Mouse (Mus musculus) neural tube, embryonic 13.5 days (tissue): ENCODE measurements around the gene Prelid3b. TPM values are rescaled to one million over a fixed set of nuclear protein-coding genes. Genes with fewer than 3 reads are reported as not detected.
A peak's percentile ranks its signal among the peaks of the same experiment; 100 is the strongest.

Source experiments
- ATAC-seq: fragments of 200-750 bp; cut with Nextera tagmentation; 2 replicates; pipeline ENCODE4 v1.8.0; 2017; ENCODE audit warnings: low read depth, mild to moderate bottlenecking, moderate TSS enrichment, moderate library complexity
- H3K27ac ChIP-seq: fragments of 300-500 bp; sonication (generic); replicated peaks from 2 replicates; pipeline ENCODE4 v1.5.1; 2015; ENCODE audit warnings: moderate library complexity, mild to moderate bottlenecking, inconsistent platforms
- H3K27me3 ChIP-seq: fragments of 300-500 bp; sonication (generic); 2 replicates; pipeline ENCODE4 v1.6.1; 2015; ENCODE audit warnings: mild to moderate bottlenecking, inconsistent platforms
- H3K36me3 ChIP-seq: fragments of 300-500 bp; sonication (generic); 2 replicates; pipeline ENCODE4 v1.6.1; 2015; ENCODE audit warnings: mild to moderate bottlenecking, inconsistent platforms
- H3K4me1 ChIP-seq: fragments of 300-500 bp; sonication (generic); replicated peaks from 2 replicates; pipeline ENCODE4 v1.6.1; 2015; ENCODE audit warnings: inconsistent platforms
- H3K4me2 ChIP-seq: fragments of 300-500 bp; sonication (generic); 2 replicates; pipeline ENCODE4 v1.6.1; 2015; ENCODE audit warnings: inconsistent platforms, mild to moderate bottlenecking, moderate library complexity
- H3K4me3 ChIP-seq: fragments of 300-500 bp; sonication (generic); 2 replicates; pipeline ENCODE4 v1.5.1; 2015; ENCODE audit warnings: mild to moderate bottlenecking, inconsistent platforms
- H3K9ac ChIP-seq: fragments of 300-500 bp; sonication (generic); 2 replicates; pipeline ENCODE4 v1.6.1; 2015; ENCODE audit warnings: moderate library complexity, mild to moderate bottlenecking, inconsistent platforms
- H3K9me3 ChIP-seq: fragments of 300-500 bp; sonication (generic); 2 replicates; pipeline ENCODE4 v1.6.1; 2016; ENCODE audit warnings: inconsistent platforms
- WGBS: fragments of 180-500 bp; shearing (Covaris S2); methylation state at CpG from one replicate; pipeline ENCODE4 v1.1.7; 2015; 5-methylcytosine and 5-hydroxymethylcytosine counted together
- polyA plus RNA-seq: library from polyadenylated mRNA; unstranded; fragments of >200 nt; fragmentation: Nextera tagmentation; extraction: Ambion mirVana; gene quantifications from 2 replicates; pipeline ENCODE4 v1.2.1, GENCODE M21; 2015

Prelid3b gene
- polyA plus RNA-seq, 1 experiment from 2014 or later, result 103 TPM

GRCm38 (mm10) chr2:174438181-174438580, 34.7 kb downstream of the Prelid3b start:
- H3K9me3 ChIP-seq, result no peaks in the 10 kb centered on the region
- peak overlapping the region; percentile 73 for H3K4me2 ChIP-seq
- WGBS, result 61% methylated on average over 11 of the region's 11 CpGs
- H3K36me3 ChIP-seq, result no peaks in the 10 kb centered on the region
- H3K27ac ChIP-seq, result 0 out of 2 replicates have a peak overlapping the region, but pooled peaks have one; percentile 7
- H3K9ac ChIP-seq, result peak overlapping the region; percentile 71
- peak; percentile 11; the same call in 1 of the 2 replicates for ATAC-seq
- peak overlapping the region; percentile 53 for H3K4me3 ChIP-seq
- no peaks in the 10 kb centered on the region for H3K27me3 ChIP-seq
- H3K4me1 ChIP-seq, result peaks cover 21% of the 10 kb centered on the region

GRCm38 (mm10) chr2:174437697-174437982, 35.2 kb downstream of the Prelid3b start:
- no peaks in the 10 kb centered on the region for H3K9me3 ChIP-seq
- WGBS, result 92% methylated on average over 4 of the region's 4 CpGs
- H3K4me3 ChIP-seq, result peak overlapping the region; percentile 53
- H3K27me3 ChIP-seq, result no peaks in the 10 kb centered on the region
- peaks cover 21% of the 10 kb centered on the region for H3K4me1 ChIP-seq
- H3K9ac ChIP-seq, result no peak overlapping the region
- ATAC-seq, result no peak
- no peak overlapping the region for H3K27ac ChIP-seq
- H3K4me2 ChIP-seq, result peak overlapping the region; percentile 73
- no peaks in the 10 kb centered on the region for H3K36me3 ChIP-seq

GRCm38 (mm10) chr2:174436916-174437696, 35.8 kb downstream of the Prelid3b start:
- no peaks in the 10 kb centered on the region for H3K9me3 ChIP-seq
- H3K27me3 ChIP-seq, result no peaks in the 10 kb centered on the region
- H3K36me3 ChIP-seq, result no peaks in the 10 kb centered on the region
- H3K9ac ChIP-seq, result no peak overlapping the region
- H3K27ac ChIP-seq, result no peak overlapping the region
- no peak for ATAC-seq
- peaks cover 21% of the 10 kb centered on the region for H3K4me1 ChIP-seq
- H3K4me3 ChIP-seq, result no peak overlapping the region
- no peak overlapping the region for H3K4me2 ChIP-seq
- 95% methylated on average over 7 of the region's 7 CpGs for WGBS

- no peaks in the 10 kb centered on the region for H3K36me3 ChIP-seq
- 94% methylated on average over 26 of the region's 26 CpGs for WGBS
- H3K4me3 ChIP-seq, result no peak overlapping the region
- ATAC-seq, result no peak
- no peaks in the 10 kb centered on the region for H3K27me3 ChIP-seq
- H3K9me3 ChIP-seq, result no peaks in the 10 kb centered on the region
- no peak overlapping the region for H3K4me2 ChIP-seq
- peaks cover 21% of the 10 kb centered on the region for H3K4me1 ChIP-seq
- H3K9ac ChIP-seq, result no peak overlapping the region
- no peak overlapping the region for H3K27ac ChIP-seq
Observed at GRCm38 (mm10) chr2:174436076-174436701, 36.7 kb downstream of the Prelid3b start.

- 95% methylated on average over 9 of the region's 9 CpGs for WGBS
- Histone ChIP-seq H3K4me3 (no peak overlapping the region), H3K4me2 (no peak overlapping the region), H3K9ac (no peak overlapping the region), H3K27me3 (no peaks in the 10 kb centered on the region), H3K36me3 (no peaks in the 10 kb centered on the region), H3K9me3 (no peaks in the 10 kb centered on the region), H3K27ac (no peak overlapping the region), H3K4me1 (peaks cover 21% of the 10 kb centered on the region)
- no peak for ATAC-seq
Observed at GRCm38 (mm10) chr2:174434943-174435342, 37.9 kb downstream of the Prelid3b start.

- H3K36me3 ChIP-seq, result peaks cover 55% of the 10 kb centered on the region
- H3K27me3 ChIP-seq, result no peaks in the 10 kb centered on the region
- 0 out of 2 replicates have a peak, but pooled peaks cover 10% of the 10 kb centered on the region for H3K4me1 ChIP-seq
- H3K4me2 ChIP-seq, result no peak overlapping the region
- H3K9me3 ChIP-seq, result no peaks in the 10 kb centered on the region
- WGBS, result 66% methylated on average over 10 of the region's 10 CpGs
- peak; percentile 62 for ATAC-seq
- no peak overlapping the region for H3K4me3 ChIP-seq
- H3K27ac ChIP-seq, result peak overlapping the region; percentile 49; the same call in 1 of the 2 replicates
- no peak overlapping the region for H3K9ac ChIP-seq
Observed at GRCm38 (mm10) chr2:174428996-174429591, 43.8 kb downstream of the Prelid3b start.

- Histone ChIP-seq H3K4me1 (0 out of 2 replicates have a peak, but pooled peaks cover 10% of the 10 kb centered on the region), H3K36me3 (peaks cover 63% of the 10 kb centered on the region), H3K4me3 (no peak overlapping the region), H3K27ac (no peak overlapping the region), H3K9me3 (no peaks in the 10 kb centered on the region), H3K9ac (no peak overlapping the region), H3K4me2 (no peak overlapping the region), H3K27me3 (no peaks in the 10 kb centered on the region)
- 84% methylated on average over 18 of the region's 18 CpGs for WGBS
- no peak for ATAC-seq
Observed at GRCm38 (mm10) chr2:174428076-174428835, 44.6 kb downstream of the Prelid3b start.

- Histone ChIP-seq H3K4me1 (0 out of 2 replicates have a peak, but pooled peaks cover 10% of the 10 kb centered on the region), H3K27me3 (no peaks in the 10 kb centered on the region), H3K9me3 (no peaks in the 10 kb centered on the region), H3K9ac (no peak overlapping the region), H3K4me2 (no peak overlapping the region), H3K27ac (no peak overlapping the region), H3K36me3 (peaks cover 77% of the 10 kb centered on the region), H3K4me3 (no peak overlapping the region)
- 95% methylated on average over 12 of the region's 12 CpGs for WGBS
- no peak for ATAC-seq
Observed at GRCm38 (mm10) chr2:174426856-174427255, 46.0 kb downstream of the Prelid3b start.

- H3K9me3 ChIP-seq, result no peaks in the 10 kb centered on the region
- peaks cover 99% of the 10 kb centered on the region for H3K36me3 ChIP-seq
Observed at GRCm38 (mm10) chr2:174424301-174425085, 48.4 kb downstream of the Prelid3b start.

GRCm38 (mm10) chr2:174421107-174421506, 51.8 kb downstream of the Prelid3b start:
- Histone ChIP-seq H3K9me3 (no peaks in the 10 kb centered on the region), H3K9ac (no peak overlapping the region), H3K4me3 (no peak overlapping the region), H3K36me3 (peaks cover 67% of the 10 kb centered on the region), H3K27ac (no peak overlapping the region), H3K27me3 (no peaks in the 10 kb centered on the region), H3K4me1 (peaks cover 11% of the 10 kb centered on the region), H3K4me2 (no peak overlapping the region)
- 84% methylated on average over 6 of the region's 6 CpGs for WGBS
- ATAC-seq, result no peak

More at GRCm38 (mm10) chr2:174424301-174425085, 48.4 kb downstream of the Prelid3b start:
- 0 out of 2 replicates have a peak, but pooled peaks cover 9% of the 10 kb centered on the region for H3K4me1 ChIP-seq
- H3K4me2 ChIP-seq, result no peak overlapping the region
- no peak for ATAC-seq
- H3K27ac ChIP-seq, result no peak overlapping the region
- H3K4me3 ChIP-seq, result no peak overlapping the region
- no peaks in the 10 kb centered on the region for H3K27me3 ChIP-seq
- 93% methylated on average over 11 of the region's 11 CpGs for WGBS
- H3K9ac ChIP-seq, result no peak overlapping the region

- Histone ChIP-seq H3K36me3 (peaks cover 14% of the 10 kb centered on the region), H3K27me3 (no peaks in the 10 kb centered on the region), H3K4me2 (peak within 1 kb of the TSS; percentile 87), H3K9me3 (no peaks in the 10 kb centered on the region), H3K4me3 (peak within 1 kb of the TSS; percentile 92), H3K9ac (peak within 1 kb of the TSS; percentile 89), H3K27ac (no peak within 1 kb of the TSS), H3K4me1 (peaks cover 13% of the 10 kb centered on the region)
- 1% methylated on average over 40 of the region's 40 CpGs for WGBS
- ATAC-seq, result peak; percentile 94
Observed at GRCm38 (mm10) chr2:174415731-174416310, 57.1 kb downstream of the Prelid3b start, which contains the start of gene Nelfcd. Gene Nelfcd, plus strand, starts transcription at chr2:174415804.
